Mouse (Mus musculus) liver, embryonic 11.5 days (tissue): ENCODE measurements around the gene Teddm3. TPM values are rescaled to one million over a fixed set of nuclear protein-coding genes. Genes with fewer than 3 reads are reported as not detected.
"Not testable (repeated sequence)": the region's sequence is repeated elsewhere in the genome, so short reads cannot be mapped to it uniquely, and the experiment has no call there.

Source experiments
- ATAC-seq: fragments of 200-750 bp; cut with Nextera tagmentation; replicated peaks from 2 replicates; pipeline ENCODE4 v1.8.0; 2017; ENCODE audit warnings: moderate number of reproducible peaks, mild to moderate bottlenecking, moderate TSS enrichment, moderate library complexity; ENCODE audit not compliant: low FRiP score
- DNase-seq: peaks from one replicate; pipeline ENCODE4 v3.0.0-alpha.2; 2017; ENCODE audit warnings: low spot score
- H3K27ac ChIP-seq: fragments of 300-500 bp; sonication (generic); 2 replicates; pipeline ENCODE4 v1.5.1; 2014; ENCODE audit warnings: mild to moderate bottlenecking, low read depth, low read length, control low read depth
- H3K27me3 ChIP-seq: fragments of 300-500 bp; sonication (generic); replicated peaks from 2 replicates; pipeline ENCODE4 v1.6.1; 2014; ENCODE audit warnings: low read length, mixed read lengths; ENCODE audit not compliant: control insufficient read depth, insufficient read depth
- H3K36me3 ChIP-seq: fragments of 300-500 bp; sonication (generic); 2 replicates; pipeline ENCODE4 v1.6.1; 2014; ENCODE audit warnings: mild to moderate bottlenecking, low read length, moderate library complexity, mixed read lengths; ENCODE audit not compliant: control insufficient read depth, insufficient read depth
- H3K4me1 ChIP-seq: fragments of 300-500 bp; sonication (generic); replicated peaks from 2 replicates; pipeline ENCODE4 v1.6.1; 2014; ENCODE audit warnings: low read length, mixed read lengths; ENCODE audit not compliant: control insufficient read depth, insufficient read depth
- H3K4me2 ChIP-seq: fragments of 300-500 bp; sonication (generic); 2 replicates; pipeline ENCODE4 v1.6.1; 2014; ENCODE audit warnings: mild to moderate bottlenecking, control low read depth, moderate library complexity
- H3K4me3 ChIP-seq: fragments of 300-500 bp; sonication (generic); 2 replicates; pipeline ENCODE4 v1.5.1; 2014; ENCODE audit warnings: low read depth, low read length, control low read depth
- H3K9ac ChIP-seq: fragments of 300-500 bp; sonication (generic); 2 replicates; pipeline ENCODE4 v1.6.1; 2014; ENCODE audit warnings: low read depth, low read length, control low read depth
- H3K9me3 ChIP-seq: fragments of 300-500 bp; sonication (generic); 2 replicates; pipeline ENCODE4 v1.6.1; 2016; ENCODE audit warnings: low read length, inconsistent platforms, mixed read lengths; ENCODE audit not compliant: control insufficient read depth
- WGBS: fragments of 180-500 bp; shearing (Covaris S2); extraction: QIAGEN DNeasy Blood & Tissue Kit; methylation state at CpG from one replicate; pipeline ENCODE4 v1.1.7; 2014; 5-methylcytosine and 5-hydroxymethylcytosine counted together
- polyA plus RNA-seq: library from polyadenylated mRNA; unstranded; fragments of >200 nt; fragmentation: Nextera tagmentation; extraction: Ambion mirVana; gene quantifications from 2 replicates; pipeline ENCODE4 v1.2.1, GENCODE M21; 2014

Gene Teddm3
- polyA plus RNA-seq, 1 experiment from 2014 or later: not detected

- not testable (repeated sequence) for H3K27me3 ChIP-seq, H3K4me2 ChIP-seq
- peak; percentile 51; the same call in 1 of the 2 replicates for ATAC-seq
Measured at GRCm38 (mm10) chr16:21165343-21166220, 11.8 kb upstream of the Teddm3 start.

DNA sequence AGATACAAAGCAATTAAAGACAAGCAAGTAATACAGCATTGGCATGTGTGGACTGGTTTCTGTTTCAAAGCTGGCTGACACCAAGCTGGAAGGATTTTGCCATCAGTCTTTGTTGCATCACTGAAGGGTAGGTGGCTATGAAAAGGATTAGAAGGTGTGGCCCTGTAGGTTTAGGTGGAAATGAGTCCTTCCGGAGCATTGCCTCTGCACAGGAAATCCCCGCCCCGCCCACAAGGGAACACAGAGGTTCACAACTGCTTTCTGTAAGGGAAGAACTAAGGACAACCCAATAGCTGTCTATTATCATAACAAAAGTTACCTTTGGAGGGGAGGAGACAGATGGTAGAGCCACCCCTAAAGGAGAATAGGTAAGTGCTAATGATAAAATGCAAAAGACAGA, 9.6 kb upstream of the Teddm3 start:
- H3K9ac ChIP-seq, H3K4me2 ChIP-seq, H3K27ac ChIP-seq, H3K27me3 ChIP-seq, ATAC-seq, H3K4me1 ChIP-seq, H3K36me3 ChIP-seq, H3K4me3 ChIP-seq, DNase-seq, H3K9me3 ChIP-seq: not testable (repeated sequence)
- 68% methylated on average over 3 of the region's 3 CpGs for WGBS

More at GRCm38 (mm10) chr16:21165343-21166220, 11.8 kb upstream of the Teddm3 start:
- not testable (repeated sequence) for H3K9me3 ChIP-seq, H3K9ac ChIP-seq, H3K36me3 ChIP-seq, DNase-seq, H3K4me3 ChIP-seq, H3K4me1 ChIP-seq, H3K27ac ChIP-seq
- 20% methylated on average over 17 of the region's 19 CpGs for WGBS

- not testable (repeated sequence) for DNase-seq, H3K9ac ChIP-seq, H3K27me3 ChIP-seq, ATAC-seq, H3K27ac ChIP-seq, H3K9me3 ChIP-seq, H3K36me3 ChIP-seq, H3K4me1 ChIP-seq, H3K4me3 ChIP-seq, H3K4me2 ChIP-seq
- 79% methylated on average over 1 of the region's 1 CpGs for WGBS
Measured at GRCm38 (mm10) chr16:21159226-21159625, 5.4 kb upstream of the Teddm3 start.

DNA sequence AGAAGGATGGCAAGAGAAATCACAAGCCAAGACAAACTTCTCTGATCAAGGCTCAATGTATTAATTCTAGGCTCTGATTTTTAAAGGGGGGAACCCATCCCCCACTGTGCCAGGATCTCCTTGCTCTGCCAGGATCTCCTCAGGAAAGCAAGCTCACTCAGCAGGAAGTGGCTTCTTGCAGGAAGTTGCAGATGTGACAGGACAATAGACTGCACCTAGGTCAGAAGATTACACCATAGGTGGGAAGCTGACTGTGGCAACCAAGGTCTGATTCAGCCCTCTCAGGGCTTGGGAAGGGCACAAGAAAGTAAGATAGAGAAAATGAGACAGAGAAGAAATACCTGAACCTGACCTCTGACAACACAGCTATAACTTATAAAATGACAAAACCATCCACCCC, 2.5 kb upstream of the Teddm3 start:
- H3K4me3 ChIP-seq, H3K27ac ChIP-seq, ATAC-seq, H3K9me3 ChIP-seq, H3K4me1 ChIP-seq, H3K9ac ChIP-seq, H3K27me3 ChIP-seq, DNase-seq, H3K36me3 ChIP-seq, H3K4me2 ChIP-seq: not testable (repeated sequence)

GRCm38 (mm10) chr16:21151564-21152361, 2.0 kb downstream of the Teddm3 start:
- H3K27ac ChIP-seq: no peak overlapping the region
- no peaks in the 10 kb centered on the region for H3K27me3 ChIP-seq
- H3K4me3 ChIP-seq: no peak overlapping the region
- no peak overlapping the region for H3K9ac ChIP-seq
- 63% methylated on average over 4 of the region's 4 CpGs for WGBS
- DNase-seq (no peak), ATAC-seq (no peak)
- no peaks in the 10 kb centered on the region for H3K4me1 ChIP-seq
- H3K9me3 ChIP-seq: no peaks in the 10 kb centered on the region
- no peak overlapping the region for H3K4me2 ChIP-seq
- no peaks in the 10 kb centered on the region for H3K36me3 ChIP-seq

DNA sequence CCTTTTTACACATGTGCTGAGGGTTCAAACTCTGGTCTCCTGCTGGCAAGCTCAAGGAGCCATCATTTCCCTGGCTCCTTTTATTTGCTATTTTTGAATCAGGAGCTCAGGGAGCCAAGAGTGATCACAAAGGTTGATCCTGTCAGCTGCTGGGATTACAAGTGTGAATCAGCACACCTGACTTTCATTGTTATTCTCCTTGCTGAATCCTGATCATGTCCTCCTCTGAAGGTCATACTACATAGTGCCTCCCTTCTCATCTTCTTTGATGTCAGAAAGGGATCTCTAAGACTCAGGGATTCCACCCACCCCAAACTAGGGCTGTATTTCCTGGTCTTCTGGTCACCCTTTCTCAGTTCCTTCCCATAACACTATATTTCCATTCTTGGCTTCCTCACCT, 3.9 kb downstream of the Teddm3 start:
- DNase-seq (no peak), ATAC-seq (no peak)
- H3K4me1 ChIP-seq: no peaks in the 10 kb centered on the region
- no peak overlapping the region for H3K27ac ChIP-seq
- H3K9ac ChIP-seq: no peak overlapping the region
- H3K4me2 ChIP-seq: no peak overlapping the region
- no peak overlapping the region for H3K4me3 ChIP-seq
- H3K9me3 ChIP-seq: no peaks in the 10 kb centered on the region
- H3K27me3 ChIP-seq: no peaks in the 10 kb centered on the region
- H3K36me3 ChIP-seq: no peaks in the 10 kb centered on the region

GRCm38 (mm10) chr16:21148451-21148850, 5.3 kb downstream of the Teddm3 start:
- H3K27me3 ChIP-seq, H3K27ac ChIP-seq, H3K9me3 ChIP-seq, H3K9ac ChIP-seq, H3K4me1 ChIP-seq, DNase-seq, H3K4me3 ChIP-seq, H3K4me2 ChIP-seq, ATAC-seq, H3K36me3 ChIP-seq: not testable (repeated sequence)
- 72% methylated on average over 1 of the region's 1 CpGs for WGBS

GRCm38 (mm10) chr16:21136312-21137083, 17.3 kb downstream of the Teddm3 start:
- H3K4me1 ChIP-seq: no peaks in the 10 kb centered on the region
- no peaks in the 10 kb centered on the region for H3K27me3 ChIP-seq
- no peak for ATAC-seq
- H3K4me2 ChIP-seq: no peak overlapping the region
- H3K27ac ChIP-seq: no peak overlapping the region
- no peaks in the 10 kb centered on the region for H3K9me3 ChIP-seq
- no peak overlapping the region for H3K9ac ChIP-seq
- H3K4me3 ChIP-seq: no peak overlapping the region
- no peak for DNase-seq
- no peaks in the 10 kb centered on the region for H3K36me3 ChIP-seq
- 43% methylated on average over 1 of the region's 1 CpGs for WGBS
